Mouse (Mus musculus) liver, embryonic 14.5 days (tissue): ENCODE results near the gene Sema3d. TPM values are rescaled to one million over a fixed set of nuclear protein-coding genes. Genes with fewer than 3 reads are reported as not detected.

ENCODE experiments used
- ATAC-seq: fragments of 200-750 bp; cut with Nextera tagmentation; 2 replicates; pipeline ENCODE4 v1.8.0; 2017; ENCODE audit warnings: moderate number of reproducible peaks, mild to moderate bottlenecking, moderate library complexity; ENCODE audit not compliant: insufficient read depth
- DNase-seq, 3 experiments: peaks; one replicate each; pipeline ENCODE4 v3.0.0-alpha.2; 2012 to 2013; ENCODE audit warnings: low read depth in 3 of 3, low spot score in 3 of 3
- H3K27ac ChIP-seq: fragments of 300-500 bp; sonication (generic); 2 replicates; pipeline ENCODE4 v1.5.1; 2014; ENCODE audit warnings: moderate library complexity, mild to moderate bottlenecking, control low read depth, inconsistent platforms
- H3K27me3 ChIP-seq: fragments of 300-500 bp; sonication (generic); 2 replicates; pipeline ENCODE4 v1.6.1; 2014; ENCODE audit warnings: mild to moderate bottlenecking, low read length, moderate library complexity; ENCODE audit not compliant: control insufficient read depth, insufficient read depth
- H3K36me3 ChIP-seq: fragments of 300-500 bp; sonication (generic); replicated peaks from 2 replicates; pipeline ENCODE4 v1.6.1; 2014; ENCODE audit warnings: low read depth; ENCODE audit not compliant: control insufficient read depth, insufficient read depth
- H3K4me1 ChIP-seq, 2 experiments: fragments of 200-500 bp in 1 of 2; fragments of 300-500 bp in 1 of 2; sonication (generic) in 1 of 2; replicated peaks; 2 replicates each; pipeline ENCODE4 v1.6.1; 2012 to 2014; ENCODE audit warnings: antibody characterized with exemption in 1 of 2, inconsistent platforms in 1 of 2, low read length in 1 of 2; ENCODE audit not compliant: control insufficient read depth in 2 of 2, insufficient read depth in 2 of 2
- H3K4me2 ChIP-seq: fragments of 300-500 bp; sonication (generic); 2 replicates; pipeline ENCODE4 v1.6.1; 2014; ENCODE audit warnings: low read depth, mild to moderate bottlenecking, control low read depth, moderate library complexity
- H3K4me3 ChIP-seq, 2 experiments: fragments of 200-500 bp in 1 of 2; fragments of 300-500 bp in 1 of 2; sonication (generic) in 1 of 2; 2 replicates each; pipeline ENCODE4 v1.5.1; 2012 to 2014; ENCODE audit warnings: low read depth in 2 of 2, low read length in 2 of 2, mild to moderate bottlenecking in 2 of 2, control low read depth in 1 of 2, inconsistent platforms in 1 of 2, moderate library complexity in 1 of 2; ENCODE audit not compliant: insufficient read depth in 1 of 2
- H3K9ac ChIP-seq: fragments of 300-500 bp; sonication (generic); replicated peaks from 2 replicates; pipeline ENCODE4 v1.6.1; 2014; ENCODE audit warnings: mild to moderate bottlenecking, control low read depth, moderate library complexity
- H3K9me3 ChIP-seq: fragments of 300-500 bp; sonication (generic); 2 replicates; pipeline ENCODE4 v1.6.1; 2016; ENCODE audit warnings: low read length, mixed read lengths; ENCODE audit not compliant: control insufficient read depth
- CTCF ChIP-seq: IDR thresholded peaks from 2 replicates; pipeline ENCODE4 v1.5.1; 2016; ENCODE audit warnings: antibody characterized with exemption, low read depth, control low read depth
- EP300 ChIP-seq: IDR thresholded peaks from 2 replicates; pipeline ENCODE4 v1.6.1; 2016; ENCODE audit warnings: antibody characterized with exemption, low read depth
- WGBS: fragments of 180-500 bp; shearing (Covaris S2); extraction: QIAGEN DNeasy Blood & Tissue Kit; methylation state at CpG from one replicate; pipeline ENCODE4 v1.1.7; 2014; ENCODE audit not compliant: insufficient replicate concordance; 5-methylcytosine and 5-hydroxymethylcytosine counted together
- polyA plus RNA-seq, 2 experiments: library from polyadenylated mRNA; depleted of rRNA in 1 of 2; stranded (reverse) in 1 of 2; unstranded in 1 of 2; fragments of >200 nt; fragmentation: Nextera tagmentation in 1 of 2; extraction: Ambion mirVana in 1 of 2; gene quantifications; 2 replicates each; pipeline versions ENCODE4 v1.2.1 to v1.2.3; 2012 to 2014

Sema3d gene
- polyA plus RNA-seq, 2 experiments: 0.38 to 0.65 TPM

DNA sequence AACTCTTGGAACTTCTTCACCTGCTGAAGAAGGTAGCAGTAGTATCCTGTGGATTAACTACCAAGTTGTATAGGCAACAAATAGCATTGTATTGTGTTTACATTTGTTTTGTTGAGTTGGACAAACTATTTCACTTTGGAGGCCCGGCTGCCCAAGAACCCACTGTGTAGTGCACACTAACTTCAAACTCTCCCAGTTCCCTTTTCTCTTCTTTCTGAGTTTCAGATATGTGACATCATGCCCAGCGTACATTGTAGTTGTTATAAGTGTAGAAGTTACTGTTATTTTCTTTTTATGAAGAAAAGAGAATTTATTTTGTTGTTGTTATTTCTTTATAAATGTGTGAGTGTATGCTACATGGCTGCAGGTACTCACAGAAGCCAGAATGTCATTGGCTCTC lies 145.4 kb downstream of the Sema3d start:
- Histone ChIP-seq H3K4me1 (no peaks in the 10 kb centered on the region), H3K9me3 (no peaks in the 10 kb centered on the region), H3K4me2 (no peak overlapping the region), H3K36me3 (no peaks in the 10 kb centered on the region), H3K27ac (no peak overlapping the region), H3K4me3 (no peak overlapping the region), H3K9ac (no peak overlapping the region), H3K27me3 (no peaks in the 10 kb centered on the region)
- TF ChIP-seq CTCF: no peak
- TF ChIP-seq EP300: no peak
- 49% methylated on average over 2 of the region's 2 CpGs for WGBS
- ATAC-seq (no peak), DNase-seq (no peak)

DNA sequence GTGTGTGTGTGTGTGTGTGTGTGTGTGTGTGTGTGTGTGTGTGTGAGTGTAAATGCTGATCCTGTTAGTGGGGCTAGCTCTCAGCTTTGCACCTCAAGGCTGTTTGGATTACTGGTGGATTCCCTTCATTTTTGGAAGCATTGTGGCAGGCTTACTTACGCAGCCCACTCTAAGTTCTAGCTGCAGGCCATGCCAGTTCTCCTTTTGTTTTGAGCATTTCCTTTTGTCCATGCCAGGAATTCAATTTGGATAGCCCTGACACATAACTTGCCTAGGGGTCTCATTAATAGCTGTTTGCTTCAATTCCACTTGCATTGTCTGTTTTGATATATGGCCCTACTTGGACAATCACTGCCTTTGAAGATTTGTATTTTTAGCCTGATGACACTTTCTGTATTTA lies 146.6 kb downstream of the Sema3d start:
- no peaks in the 10 kb centered on the region for H3K27me3 ChIP-seq
- ATAC-seq: no peak
- no peaks in the 10 kb centered on the region for H3K9me3 ChIP-seq
- TF ChIP-seq EP300: no peak
- TF ChIP-seq CTCF: no peak
- DNase-seq: no peak
- H3K4me2 ChIP-seq: no peak overlapping the region
- no peak overlapping the region for H3K27ac ChIP-seq
- H3K9ac ChIP-seq: no peak overlapping the region
- no peak overlapping the region for H3K4me3 ChIP-seq
- 71% methylated on average over 1 of the region's 1 CpGs for WGBS
- no peaks in the 10 kb centered on the region for H3K4me1 ChIP-seq
- no peaks in the 10 kb centered on the region for H3K36me3 ChIP-seq

DNA sequence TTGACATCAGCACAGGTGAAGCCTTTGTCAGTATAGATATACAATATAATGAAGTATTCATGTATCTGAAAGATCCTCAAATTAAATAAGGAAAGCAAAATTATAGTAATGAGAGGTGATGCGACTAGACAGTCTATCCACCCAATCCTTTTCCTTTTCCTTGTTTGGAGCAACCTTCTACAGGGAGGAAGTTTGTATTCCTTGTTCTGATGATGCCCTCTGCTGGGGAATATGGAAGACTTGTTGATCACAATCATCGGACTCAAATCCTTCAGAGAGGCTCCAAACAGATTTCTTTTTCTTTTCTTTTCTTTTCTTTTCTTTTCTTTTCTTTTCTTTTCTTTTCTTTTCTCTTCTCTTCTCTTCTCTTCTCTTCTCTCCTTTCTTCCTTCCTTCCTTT lies 158.1 kb downstream of the Sema3d start:
- H3K27me3 ChIP-seq: no peaks in the 10 kb centered on the region
- H3K9me3 ChIP-seq: no peaks in the 10 kb centered on the region
- H3K36me3 ChIP-seq: no peaks in the 10 kb centered on the region
- no peak overlapping the region for H3K4me2 ChIP-seq
- no peak for ATAC-seq
- DNase-seq: no peak
- no peak overlapping the region for H3K27ac ChIP-seq
- TF ChIP-seq CTCF (no peak), EP300 (no peak)
- H3K9ac ChIP-seq: no peak overlapping the region
- H3K4me3 ChIP-seq: no peak overlapping the region
- no peaks in the 10 kb centered on the region for H3K4me1 ChIP-seq
- 31% methylated on average over 2 of the region's 2 CpGs for WGBS

DNA sequence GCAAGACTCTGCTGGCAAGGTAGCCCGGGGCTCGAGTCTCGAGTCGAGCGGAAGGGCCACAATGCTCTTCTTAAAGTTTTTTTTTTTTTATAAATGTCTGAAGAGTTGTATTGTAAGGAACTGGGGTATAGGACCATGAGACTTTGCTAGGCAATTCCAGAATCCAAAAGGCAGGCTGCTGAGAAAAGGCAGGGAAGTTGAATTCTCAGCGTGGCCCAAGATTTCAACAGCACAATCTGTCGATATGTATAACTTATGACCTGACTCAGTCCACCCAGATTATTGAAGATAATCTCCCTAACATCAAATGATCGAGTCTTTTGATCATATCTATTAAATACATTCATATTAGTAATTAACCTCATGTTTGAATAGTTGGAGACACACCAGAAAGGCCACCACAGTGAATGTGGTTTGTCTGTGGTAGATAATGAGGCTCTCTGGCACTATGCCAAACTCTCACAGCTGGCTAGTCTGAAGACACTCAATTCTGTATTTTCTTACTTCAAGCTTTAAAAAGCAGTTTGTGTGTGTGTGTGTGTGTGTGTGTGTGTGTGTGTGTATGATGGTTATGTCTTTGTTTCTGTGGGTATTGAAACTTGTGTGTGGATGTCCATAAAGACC lies 166.0 kb downstream of the Sema3d start:
- no peak overlapping the region for H3K4me2 ChIP-seq
- no peaks in the 10 kb centered on the region for H3K4me1 ChIP-seq
- no peak overlapping the region for H3K4me3 ChIP-seq
- no peak overlapping the region for H3K27ac ChIP-seq
- TF ChIP-seq CTCF (no peak), EP300 (no peak)
- no peaks in the 10 kb centered on the region for H3K27me3 ChIP-seq
- H3K9ac ChIP-seq: no peak overlapping the region
- no peaks in the 10 kb centered on the region for H3K9me3 ChIP-seq
- H3K36me3 ChIP-seq: no peaks in the 10 kb centered on the region
- WGBS: 68% methylated on average over 8 of the region's 8 CpGs
- ATAC-seq (no peak), DNase-seq (no peak)

DNA sequence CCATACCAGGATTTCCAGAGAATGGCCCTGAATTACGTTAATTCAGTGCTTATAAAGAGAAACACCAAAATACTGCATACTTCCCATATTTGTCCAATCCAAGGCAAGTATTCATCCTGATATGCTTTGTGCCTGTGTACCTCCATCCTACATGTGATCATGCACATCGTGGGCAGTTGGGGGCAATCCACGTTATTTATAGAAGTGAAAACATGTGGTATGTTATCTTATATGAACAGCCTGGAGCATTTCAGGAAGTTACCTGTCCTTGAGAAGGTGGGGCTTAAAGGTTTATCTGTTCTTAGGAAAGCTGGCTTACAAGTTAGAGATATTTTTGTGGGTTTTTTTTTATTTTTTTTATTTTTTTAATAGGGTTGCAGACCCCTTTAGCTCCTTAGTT lies 172.2 kb downstream of the Sema3d start:
- H3K36me3 ChIP-seq: no peaks in the 10 kb centered on the region
- no peaks in the 10 kb centered on the region for H3K9me3 ChIP-seq
- WGBS: 38% methylated on average over 3 of the region's 3 CpGs
- DNase-seq (no peak), ATAC-seq (no peak)
- no peak overlapping the region for H3K27ac ChIP-seq
- H3K4me2 ChIP-seq: no peak overlapping the region
- H3K9ac ChIP-seq: no peak overlapping the region
- no peak overlapping the region for H3K4me3 ChIP-seq
- H3K27me3 ChIP-seq: no peaks in the 10 kb centered on the region
- no peaks in the 10 kb centered on the region for H3K4me1 ChIP-seq
- TF ChIP-seq CTCF (no peak), EP300 (no peak)
